Mouse (Mus musculus) cerebral cortex, adult 2 months (tissue): ENCODE results near the gene Atg4d.

ENCODE experiments used
- WGBS: fragments of 180-500 bp; shearing (Covaris S2); methylation state at CpG from one replicate; pipeline ENCODE4 v1.1.7; 2018; 5-methylcytosine and 5-hydroxymethylcytosine counted together

Atg4d gene

DNA sequence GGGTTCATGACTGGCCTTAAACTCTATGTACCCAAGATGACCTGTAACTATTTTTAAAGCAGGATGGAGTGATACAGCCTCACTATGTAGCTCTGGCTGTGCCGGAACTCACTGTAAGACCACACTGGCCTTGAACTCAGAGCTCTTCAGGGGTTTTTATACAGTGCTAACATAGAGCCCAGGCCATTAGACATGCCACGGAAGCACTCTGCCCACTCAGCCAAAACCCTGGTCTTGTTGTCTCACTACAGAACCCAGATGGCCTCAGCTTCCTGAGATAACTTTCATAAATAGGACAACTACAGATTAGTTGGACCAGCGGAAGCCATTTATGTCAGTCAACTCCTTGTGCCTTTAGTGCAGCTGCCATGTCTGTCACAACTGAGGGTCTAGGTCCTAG, 9.2 kb downstream of the Atg4d start:
- WGBS = 73% methylated on average over 3 of the region's 3 CpGs

DNA sequence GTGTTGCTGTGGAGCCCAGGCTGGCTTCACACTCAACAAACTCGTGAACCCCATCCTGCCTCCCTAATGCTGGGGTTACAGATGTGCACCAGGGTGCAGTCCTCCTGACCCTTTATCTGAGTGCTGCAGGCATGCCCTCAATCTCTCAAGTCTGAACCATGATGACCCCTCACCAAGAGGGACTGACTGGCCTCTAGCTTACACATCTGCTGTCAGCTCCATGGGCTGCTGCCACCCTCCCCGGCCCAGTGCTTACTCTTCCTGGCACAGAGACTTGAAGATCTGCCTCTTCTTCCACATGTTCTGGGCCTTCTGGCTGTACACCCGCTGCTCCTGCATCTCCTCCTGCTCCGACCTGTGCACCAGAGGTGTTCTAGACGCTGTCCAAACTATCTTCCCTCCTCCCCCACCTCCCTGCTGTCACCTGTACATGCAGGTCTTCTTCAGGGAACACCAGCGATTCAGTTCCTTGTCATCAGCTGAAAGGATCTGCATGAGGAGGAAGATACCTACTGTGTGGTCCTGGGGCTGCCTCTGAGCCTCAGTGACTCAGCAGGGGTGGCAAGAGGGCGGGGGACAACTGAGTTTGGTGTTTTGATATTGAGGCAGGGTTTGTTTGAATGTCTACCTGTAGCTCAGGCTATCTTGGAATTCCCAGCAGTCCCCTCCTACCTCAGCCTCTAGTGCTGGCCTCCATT, 10.1 kb downstream of the Atg4d start:
- WGBS = 81% methylated on average over 7 of the region's 7 CpGs

DNA sequence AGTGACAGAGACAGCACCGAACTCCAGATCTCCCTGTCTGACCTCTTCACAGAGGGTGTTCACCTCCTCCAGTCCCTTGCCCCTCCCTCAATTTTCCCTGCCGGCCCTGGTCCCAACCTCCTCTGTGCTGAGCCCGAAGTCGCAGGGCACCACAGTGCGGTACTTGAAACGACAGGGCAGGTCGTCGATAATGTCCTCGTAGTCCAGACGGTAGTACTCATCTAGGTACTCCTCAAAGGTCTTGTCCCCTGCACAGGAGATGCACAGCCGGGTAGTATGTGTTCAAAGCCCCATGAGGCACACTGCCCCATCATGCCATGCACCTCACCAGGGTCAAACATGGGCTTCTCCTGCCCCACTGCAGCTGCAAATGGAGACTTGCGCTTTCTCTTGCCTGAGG, 10.6 kb downstream of the Atg4d start:
- 88% methylated on average over 12 of the region's 12 CpGs for WGBS

DNA sequence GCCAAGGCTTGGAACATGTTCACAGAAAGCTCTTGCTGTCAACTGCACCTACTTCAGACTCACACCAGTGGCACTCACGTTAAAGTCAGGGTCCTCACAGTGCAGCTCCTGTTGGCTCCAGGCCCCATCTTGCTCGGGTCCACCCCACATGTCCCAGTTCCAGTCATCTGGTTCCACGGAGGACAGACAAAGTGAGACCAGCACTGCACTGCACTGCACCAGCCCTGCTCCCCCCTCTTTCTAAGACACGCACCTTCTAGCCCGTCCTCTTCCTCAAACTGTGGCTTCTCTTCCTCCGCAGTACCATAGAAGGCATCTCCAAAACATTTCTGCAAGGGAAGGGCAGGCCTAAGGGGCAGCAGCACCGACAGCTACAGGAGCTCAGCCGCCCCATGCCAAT, 11.2 kb downstream of the Atg4d start:
- WGBS = 78% methylated on average over 8 of the region's 8 CpGs

DNA sequence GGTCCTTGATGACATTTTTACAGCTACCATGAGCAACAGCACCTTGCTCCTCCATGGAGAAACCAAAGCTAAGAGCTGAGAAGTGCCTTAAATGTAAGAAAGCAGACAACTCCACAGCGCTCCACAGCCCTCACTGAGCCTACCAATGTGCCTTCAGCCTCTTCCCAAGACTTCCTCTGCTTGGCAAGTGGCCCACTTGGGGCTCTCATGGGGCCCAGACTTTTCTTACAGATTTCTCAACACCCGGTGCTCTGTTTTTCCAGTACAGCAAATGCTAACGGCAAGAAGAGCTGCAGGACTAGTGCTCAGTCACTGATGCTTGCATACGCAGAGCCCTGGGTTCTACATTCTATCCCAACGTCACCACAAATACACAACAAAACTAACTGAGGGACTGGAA, 12.7 kb downstream of the Atg4d start:
- 91% methylated on average over 5 of the region's 5 CpGs for WGBS

DNA sequence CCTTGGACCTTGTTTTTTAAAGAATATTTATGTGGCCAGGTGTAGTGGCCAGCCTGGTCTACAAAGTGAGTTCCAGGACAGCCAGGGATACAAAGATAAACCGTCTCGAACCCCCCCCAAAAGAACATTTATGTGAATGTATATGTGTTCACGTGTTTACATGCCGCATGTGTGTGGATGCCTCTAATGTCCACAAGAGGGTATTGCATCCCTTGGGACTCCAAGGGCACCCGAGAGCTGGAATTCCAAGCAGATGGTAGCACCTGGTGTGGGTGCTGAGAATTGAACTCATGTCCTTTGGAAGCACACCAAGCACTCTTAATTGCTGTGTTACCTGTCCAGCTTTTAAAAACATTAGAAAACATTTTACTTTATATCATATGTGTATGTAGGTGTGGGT, 18.5 kb downstream of the Atg4d start:
- WGBS = 89% methylated on average over 5 of the region's 5 CpGs

DNA sequence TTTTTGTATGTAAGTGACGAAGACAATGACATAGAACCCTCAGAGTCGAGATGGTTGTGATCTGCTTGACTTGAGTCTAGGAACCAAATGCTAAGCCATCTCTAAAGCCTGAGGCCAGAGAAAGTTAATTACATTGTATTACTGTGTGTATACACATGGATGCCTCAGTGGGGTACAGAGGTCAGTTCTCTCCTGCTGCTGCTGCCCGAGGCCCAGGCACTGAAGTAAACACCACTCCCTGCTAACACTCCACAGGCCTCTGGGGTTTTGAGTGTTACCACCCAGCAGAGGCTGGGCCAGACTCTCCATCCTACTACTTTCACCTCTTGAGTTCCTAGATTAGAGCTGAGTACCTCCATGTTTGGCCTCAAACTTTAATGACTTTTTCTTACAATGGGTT, 18.9 kb downstream of the Atg4d start:
- 86% methylated on average over 3 of the region's 3 CpGs for WGBS

DNA sequence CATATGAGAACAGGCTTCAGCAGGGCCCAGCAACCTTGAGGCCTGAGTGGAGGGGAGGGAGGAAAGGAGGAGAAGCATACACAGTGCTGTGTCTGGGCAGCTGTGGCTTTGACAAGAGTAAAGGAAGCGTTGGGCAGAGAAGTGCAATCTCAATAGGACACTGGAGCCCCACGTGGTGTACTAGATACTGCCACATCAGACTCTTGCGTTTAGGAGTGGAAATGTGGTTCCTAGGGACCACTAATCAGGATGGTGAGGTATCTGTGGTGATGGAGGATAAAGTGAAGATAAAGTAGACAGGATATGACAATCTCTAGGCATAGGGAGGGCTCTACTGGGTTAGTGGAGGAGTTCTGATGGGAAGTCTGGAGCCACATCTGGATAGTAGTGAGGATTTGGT, 21.7 kb downstream of the Atg4d start:
- 41% methylated on average over 3 of the region's 3 CpGs for WGBS

DNA sequence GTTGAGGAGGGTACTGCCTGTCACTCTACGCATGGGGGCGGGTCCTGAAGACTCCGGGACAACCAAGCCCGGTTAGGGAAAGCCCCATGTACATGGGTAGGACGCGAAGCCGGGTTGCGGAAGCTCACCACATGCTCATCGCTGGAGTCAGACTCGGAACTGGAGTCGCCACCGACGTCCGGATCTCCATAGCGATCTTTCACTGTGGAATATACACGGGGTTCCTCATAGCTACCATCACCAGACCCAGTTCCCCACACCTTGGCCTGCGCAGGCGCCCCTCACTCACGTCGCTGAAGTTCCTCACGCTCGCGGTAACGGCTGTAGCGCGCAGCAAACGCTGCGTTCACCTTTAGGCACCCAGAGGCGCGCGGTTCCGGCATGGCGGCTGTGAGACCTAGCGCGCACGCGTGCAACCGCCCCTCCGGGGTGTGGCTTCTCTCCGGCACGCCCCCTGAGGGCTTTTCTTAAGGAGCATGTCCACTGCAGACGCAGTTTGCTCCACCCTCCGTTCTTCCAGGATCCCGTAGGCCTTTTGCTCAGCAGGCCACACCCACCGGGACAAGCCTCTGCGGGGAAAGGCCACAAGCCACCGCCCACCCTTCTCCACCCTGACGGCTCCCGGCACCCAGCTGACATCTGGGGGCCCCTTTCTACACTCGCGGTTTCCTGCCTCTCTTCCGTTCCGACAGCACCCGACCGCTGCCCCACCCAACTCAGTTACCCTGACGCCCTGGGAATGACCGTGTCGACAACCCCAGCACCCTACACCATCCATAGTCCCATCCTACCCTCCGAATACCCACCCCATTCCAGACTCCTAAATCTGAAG, 22.7 kb downstream of the Atg4d start, which contains the start of gene Kri1:
Kri1 (minus strand) TSS at position 399 of the 832 bp plus-strand sequence.
- WGBS = under 1% methylated on average over 59 of the region's 59 CpGs

DNA sequence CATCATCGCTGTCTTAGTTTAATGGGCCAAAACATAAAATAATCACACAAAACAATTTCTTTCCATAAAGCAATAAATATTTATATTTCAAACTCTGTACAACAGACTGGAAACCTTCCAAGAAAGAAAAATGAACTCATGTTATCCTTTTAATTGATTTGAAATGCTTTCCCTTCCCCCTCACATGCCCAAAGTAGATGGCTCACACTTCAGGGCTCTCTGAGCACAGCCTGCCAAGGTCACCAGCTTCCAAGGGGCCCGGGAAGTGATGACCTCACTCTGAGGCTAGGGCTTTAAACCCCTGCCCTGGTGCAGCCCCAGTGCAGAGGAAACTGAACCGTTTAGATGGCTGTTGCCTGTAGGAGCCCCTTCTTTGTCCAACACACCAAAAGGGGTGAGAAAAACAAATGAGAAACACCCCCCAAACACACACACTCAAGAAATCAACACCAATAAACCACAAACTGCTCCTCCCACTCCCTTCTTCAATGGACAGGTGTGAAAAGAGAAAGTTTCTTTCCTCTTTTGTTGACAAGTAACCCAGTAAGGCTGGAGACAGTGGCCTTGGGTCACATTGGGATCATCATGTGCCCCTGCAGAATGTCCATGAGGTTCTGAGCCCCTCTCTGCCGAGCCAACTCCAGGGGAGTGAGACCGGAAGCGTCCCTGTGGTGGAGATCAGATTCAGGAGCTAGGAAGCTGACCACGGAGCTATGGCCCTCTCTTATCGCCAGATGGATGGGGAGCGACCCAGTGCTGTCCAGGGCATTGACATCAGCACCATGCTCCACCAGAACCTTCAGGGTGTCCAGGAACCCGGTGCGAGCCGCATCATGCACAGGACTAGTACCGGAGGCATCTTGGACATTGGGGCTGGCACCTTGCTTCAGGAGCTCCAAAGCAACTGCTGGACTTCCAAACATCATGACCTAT, 23.6 kb downstream of the Atg4d start:
- WGBS = 71% methylated on average over 13 of the region's 13 CpGs

DNA sequence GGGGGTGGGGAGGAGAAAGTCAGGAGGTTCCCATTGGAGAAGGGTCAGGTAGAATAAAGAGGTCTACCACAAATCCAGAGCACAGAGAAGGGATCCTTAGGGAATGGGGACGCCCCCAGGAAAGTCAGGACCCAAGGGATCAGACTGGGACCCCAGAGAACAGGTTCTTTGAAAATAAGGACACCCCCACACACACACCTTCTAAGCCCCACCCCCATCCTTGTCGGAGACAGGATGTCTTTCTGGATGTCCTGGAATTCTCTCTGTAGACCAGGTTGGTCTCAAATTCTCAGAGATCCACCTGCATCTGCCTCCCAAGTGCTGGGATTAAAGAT, 24.2 kb downstream of the Atg4d start:
- 76% methylated on average over 2 of the region's 2 CpGs for WGBS

DNA sequence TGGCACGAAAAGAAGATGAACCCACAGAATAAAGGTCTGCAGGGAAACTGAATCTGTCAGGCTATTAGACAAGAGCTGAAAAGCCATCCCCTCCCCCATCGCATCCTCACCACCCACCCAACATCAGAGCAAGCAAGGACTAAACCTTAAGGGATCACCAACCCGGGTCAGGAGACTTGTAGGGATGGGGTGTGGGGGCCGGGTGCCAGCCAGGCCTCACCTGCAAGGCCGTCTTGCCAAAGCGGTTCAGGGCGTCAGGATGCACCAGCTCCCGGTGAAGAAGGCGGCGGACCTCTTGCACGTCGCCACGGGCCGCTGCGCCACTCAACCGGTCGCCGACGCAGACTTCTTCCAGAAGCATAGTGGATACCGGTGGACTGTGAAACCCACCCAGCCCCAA, 25.5 kb downstream of the Atg4d start:
- WGBS = under 1% methylated on average over 20 of the region's 20 CpGs

DNA sequence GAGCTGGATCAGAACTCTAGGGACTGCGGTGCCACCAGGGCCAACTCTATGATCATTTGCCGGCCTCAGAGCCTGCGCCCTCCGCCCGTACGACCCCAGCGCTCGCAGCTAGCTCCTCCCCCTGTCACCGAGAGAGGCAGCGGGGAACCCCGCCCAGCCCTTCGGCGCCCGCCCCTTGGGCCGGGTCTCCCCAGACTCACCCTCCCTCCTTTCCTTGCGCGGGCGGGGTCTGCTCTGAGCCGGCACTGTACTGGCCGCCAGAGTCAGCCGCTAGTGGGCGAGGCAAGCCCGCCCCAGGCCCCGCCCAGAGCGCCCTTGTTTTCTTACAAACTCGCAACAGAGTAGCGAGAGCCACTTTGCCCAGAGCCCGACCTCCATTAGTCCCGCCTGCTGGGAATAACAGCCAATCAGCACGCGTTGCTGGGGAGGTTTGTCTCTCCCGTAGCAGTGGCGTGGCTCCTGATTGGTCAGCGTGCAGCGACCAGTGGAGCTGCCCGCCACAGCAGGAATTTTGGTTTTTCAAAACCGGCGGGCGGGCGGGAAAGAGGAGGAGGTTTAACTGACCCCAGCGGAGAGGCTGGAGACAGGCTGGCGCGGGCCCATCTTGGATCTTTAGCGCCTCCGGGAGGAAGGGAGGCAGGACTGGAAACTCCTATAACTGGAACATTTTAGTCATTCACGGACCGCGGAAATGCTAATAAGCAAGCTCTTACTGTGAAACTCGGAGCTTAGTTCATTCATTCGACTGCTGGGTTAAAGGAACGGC, 26.1 kb downstream of the Atg4d start, which contains the start of gene Cdkn2d:
Cdkn2d (minus strand) TSS at position 386 of the 766 bp plus-strand sequence.
- WGBS = under 1% methylated on average over 50 of the region's 51 CpGs

DNA sequence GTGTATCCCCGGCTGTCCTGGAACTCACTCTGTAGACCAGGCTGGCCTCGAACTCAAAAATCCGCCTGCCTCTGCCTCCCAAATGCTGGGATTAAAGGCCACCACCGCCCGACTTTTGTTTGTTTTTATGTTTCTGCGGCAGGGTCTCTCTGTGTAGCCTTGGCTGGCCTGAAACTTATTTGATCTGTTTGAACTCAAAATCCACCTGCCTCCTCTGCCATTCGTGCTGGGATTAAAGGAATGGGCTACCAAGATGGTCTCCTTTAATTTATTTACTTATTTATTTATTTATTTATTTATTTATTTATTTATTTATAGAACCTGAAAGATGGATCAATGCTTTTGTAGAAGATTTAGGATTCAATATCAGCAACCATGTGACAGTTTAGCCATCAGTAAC, 26.8 kb downstream of the Atg4d start:
- 14% methylated on average over 7 of the region's 7 CpGs for WGBS

DNA sequence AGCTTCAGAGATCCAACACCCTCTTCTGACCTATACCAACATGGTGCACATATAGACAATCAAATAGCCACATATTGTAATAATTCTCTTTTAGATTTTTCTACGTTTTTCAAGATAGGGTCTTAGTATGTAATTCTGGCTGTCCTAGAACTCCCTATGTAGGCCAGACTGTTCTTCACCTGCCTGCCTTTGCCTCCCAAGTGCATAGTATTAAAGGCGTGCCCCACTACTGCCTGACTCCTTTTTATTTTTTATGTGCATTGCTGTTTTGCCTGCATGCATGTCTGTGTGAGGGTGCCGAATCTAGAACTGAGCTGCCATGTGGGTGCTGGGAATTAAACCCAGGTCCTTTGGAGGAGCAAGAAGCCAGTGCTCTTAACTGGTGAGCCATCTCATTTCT, 27.2 kb downstream of the Atg4d start:
- 95% methylated on average over 3 of the region's 3 CpGs for WGBS

DNA sequence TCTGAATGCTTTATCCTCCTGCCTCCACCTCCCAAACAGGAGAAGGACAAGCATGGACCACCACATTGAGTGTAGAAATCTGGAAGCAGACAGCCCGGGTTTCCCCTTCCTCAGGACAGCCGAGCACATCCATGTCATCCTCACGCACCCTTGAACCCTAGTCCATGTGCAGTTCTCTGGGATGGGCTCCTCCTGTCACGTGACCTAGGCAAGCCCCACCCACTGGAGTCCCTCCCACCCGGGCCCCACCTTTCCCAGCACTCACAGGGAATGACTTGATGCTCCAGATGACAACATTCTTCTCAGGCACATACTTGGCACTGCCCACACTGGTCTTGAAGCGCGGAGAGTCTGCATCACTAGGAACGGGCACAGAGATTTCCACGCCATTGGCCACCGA, 33.9 kb downstream of the Atg4d start:
- WGBS = 91% methylated on average over 10 of the region's 10 CpGs

DNA sequence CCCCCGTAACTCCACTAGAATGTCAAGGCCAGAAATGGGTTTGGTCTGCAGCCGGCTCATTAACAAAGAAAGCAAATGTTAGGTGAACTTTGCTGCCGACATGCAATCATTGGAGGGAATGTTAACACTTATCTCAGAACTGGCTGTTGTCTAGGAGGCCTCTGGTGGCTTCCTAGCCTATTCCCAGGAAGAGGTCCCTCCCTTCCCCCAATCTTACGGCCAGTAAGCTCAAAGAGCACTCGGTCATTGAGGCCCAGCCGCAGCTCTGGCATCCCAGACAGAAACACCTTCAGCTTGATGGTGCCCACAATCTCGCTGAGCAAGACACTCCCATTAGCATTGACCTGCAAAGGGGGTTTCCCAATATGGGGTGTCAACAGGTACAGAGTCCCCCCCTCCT, 40.0 kb downstream of the Atg4d start:
- 91% methylated on average over 7 of the region's 7 CpGs for WGBS

DNA sequence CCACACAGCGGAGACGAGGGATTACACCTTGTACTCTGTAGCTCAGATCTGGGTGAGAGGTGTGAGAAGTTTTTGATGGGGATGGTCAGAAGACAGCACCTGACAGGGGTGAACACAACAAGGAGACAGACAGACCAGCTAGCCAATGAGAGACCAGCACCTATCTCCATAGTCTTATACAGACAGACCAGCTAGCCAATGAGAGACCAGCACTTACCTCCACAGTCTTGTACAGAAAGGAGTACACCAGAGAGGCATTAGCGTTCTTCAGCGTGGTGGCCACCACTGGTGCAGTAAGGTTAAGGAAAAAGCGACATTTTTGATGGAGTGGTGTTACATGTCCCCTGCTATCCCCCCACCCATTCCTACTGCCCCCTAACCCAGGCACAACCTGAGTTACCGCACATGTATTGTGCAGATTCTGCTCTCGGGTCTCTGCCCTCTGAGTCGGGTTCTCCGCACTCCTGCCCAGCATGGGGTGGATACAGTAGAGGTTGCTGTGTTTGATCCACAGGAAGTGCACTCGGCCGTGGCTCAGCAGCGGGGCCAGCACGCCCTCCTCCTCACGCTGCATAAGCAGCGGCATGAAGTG, 44.2 kb downstream of the Atg4d start:
- 66% methylated on average over 15 of the region's 15 CpGs for WGBS

DNA sequence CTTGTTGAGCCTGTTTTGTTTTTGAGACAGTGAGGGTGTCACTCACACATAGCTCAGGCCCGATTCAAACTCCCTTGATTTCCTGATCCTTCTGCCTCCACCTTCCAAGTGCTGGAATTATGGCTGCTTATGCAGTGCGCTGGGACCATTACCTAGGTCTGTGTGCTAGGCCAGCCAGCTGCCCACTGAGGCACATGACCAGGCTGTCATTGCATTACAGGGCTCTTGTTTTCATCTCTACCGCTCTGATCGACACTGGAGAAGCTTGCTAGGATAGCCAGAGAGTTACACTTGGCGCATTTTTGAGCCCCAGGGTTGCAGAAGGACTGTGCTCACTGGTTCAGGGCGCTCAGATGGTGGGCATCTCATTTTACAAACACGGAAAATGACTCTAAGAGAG, 46.6 kb downstream of the Atg4d start:
- WGBS = 49% methylated on average over 7 of the region's 7 CpGs

DNA sequence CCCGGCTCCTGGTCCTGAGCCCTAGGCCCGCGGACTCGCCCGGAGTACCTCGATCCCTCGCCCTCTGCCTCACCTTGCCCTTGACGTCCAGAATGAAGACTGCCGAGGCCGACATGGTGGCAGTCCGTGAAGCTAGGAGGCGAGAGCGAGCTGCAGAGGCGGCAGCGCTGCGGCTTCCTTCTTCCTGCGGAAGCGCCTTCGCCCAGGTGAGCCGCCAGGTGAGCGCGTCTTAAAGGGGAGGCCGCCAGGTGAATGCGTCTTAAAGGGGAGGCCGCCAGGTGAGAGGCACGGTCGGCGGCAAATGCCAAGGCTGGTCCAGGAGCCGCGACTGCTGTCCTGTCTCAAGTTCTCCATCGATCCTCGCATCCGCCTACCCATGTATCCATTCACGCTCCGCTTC, 47.0 kb downstream of the Atg4d start, which contains the start of gene Ap1m2:
Ap1m2 (minus strand) TSS at position 204 of the 400 bp plus-strand sequence.
- WGBS = 18% methylated on average over 34 of the region's 35 CpGs

DNA sequence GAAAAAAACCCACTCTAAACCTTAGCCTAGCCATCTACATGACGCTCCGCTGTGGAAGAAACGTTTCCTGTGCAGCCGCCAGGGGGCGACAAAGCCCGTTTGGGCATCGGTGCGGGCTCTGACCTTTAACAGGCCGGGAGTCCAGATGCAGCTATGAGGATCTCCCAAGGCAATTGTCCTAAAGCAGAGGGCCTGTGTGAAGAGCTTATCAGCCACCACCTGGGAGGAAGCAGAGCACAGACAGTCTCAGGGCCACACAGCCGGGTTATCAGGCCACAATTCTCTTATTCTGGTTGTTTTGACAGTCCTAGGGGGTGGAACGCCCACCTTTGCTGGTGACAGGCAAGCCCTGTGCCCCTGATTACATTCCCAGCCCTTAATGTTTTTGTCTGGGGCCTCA, 48.3 kb downstream of the Atg4d start:
- 11% methylated on average over 11 of the region's 11 CpGs for WGBS
